Mouse (Mus musculus) testis, postnatal 10 days (tissue): Measurements from ENCODE around the gene Fbxo24.

Experiments used
- DNase-seq: peaks from one replicate; pipeline ENCODE4 v3.0.0; 2021; ENCODE audit warnings: low spot score

Fbxo24 gene

GRCm38 (mm10) chr5:137601365-137601729, 27.5 kb downstream of the Fbxo24 start:
- DNase-seq = no peak

GRCm38 (mm10) chr5:137600619-137601364, 28.0 kb downstream of the Fbxo24 start, which contains the start of gene Mospd3:
TSS of gene Mospd3 (minus strand) at chr5:137601058.
- peak; percentile 98 for DNase-seq

- DNase-seq = peak; percentile 59
These were observed 28.6 kb downstream of the Fbxo24 start for GRCm38 (mm10) chr5:137600281-137600618.

GRCm38 (mm10) chr5:137599600-137599999, 29.2 kb downstream of the Fbxo24 start:
- no peak for DNase-seq

- DNase-seq = no peak
These were observed 30.5 kb downstream of the Fbxo24 start for GRCm38 (mm10) chr5:137598100-137598826.

- no peak for DNase-seq
These were observed 31.2 kb downstream of the Fbxo24 start for GRCm38 (mm10) chr5:137597625-137598024.

- DNase-seq = no peak
These were observed 32.1 kb downstream of the Fbxo24 start for GRCm38 (mm10) chr5:137596601-137597261.

GRCm38 (mm10) chr5:137595921-137596320, 32.9 kb downstream of the Fbxo24 start:
- DNase-seq = no peak

GRCm38 (mm10) chr5:137590507-137590906, 38.3 kb downstream of the Fbxo24 start:
- DNase-seq = no peak

- DNase-seq = peak; percentile 76
These were observed 43.8 kb downstream of the Fbxo24 start for GRCm38 (mm10) chr5:137584976-137585375.

GRCm38 (mm10) chr5:137583670-137584169, 45.1 kb downstream of the Fbxo24 start:
- no peak for DNase-seq

GRCm38 (mm10) chr5:137582702-137583101, 46.1 kb downstream of the Fbxo24 start:
- no peak for DNase-seq

GRCm38 (mm10) chr5:137580246-137580645, 48.6 kb downstream of the Fbxo24 start:
- no peak for DNase-seq

GRCm38 (mm10) chr5:137574470-137574901, 54.3 kb downstream of the Fbxo24 start:
- DNase-seq = peak; percentile 68

GRCm38 (mm10) chr5:137570691-137571586, 57.9 kb downstream of the Fbxo24 start:
- DNase-seq = no peak

GRCm38 (mm10) chr5:137570181-137570580, 58.6 kb downstream of the Fbxo24 start:
- DNase-seq = no peak

- peak; percentile 80 for DNase-seq
These were observed 59.1 kb downstream of the Fbxo24 start, which contains the start of gene Tfr2 for GRCm38 (mm10) chr5:137569665-137570064. TSS of gene Tfr2 (plus strand) at chr5:137569840.

- DNase-seq = no peak
These were observed 59.8 kb downstream of the Fbxo24 start for GRCm38 (mm10) chr5:137569031-137569430.

- DNase-seq = peak; percentile 51
These were observed 60.5 kb downstream of the Fbxo24 start for GRCm38 (mm10) chr5:137568223-137568798.

GRCm38 (mm10) chr5:137566416-137566815, 62.4 kb downstream of the Fbxo24 start:
- DNase-seq = no peak

- DNase-seq = no peak
These were observed 63.1 kb downstream of the Fbxo24 start for GRCm38 (mm10) chr5:137565744-137566143.
